Mouse (Mus musculus): ENCODE results near the gene Atl1.

DNA sequence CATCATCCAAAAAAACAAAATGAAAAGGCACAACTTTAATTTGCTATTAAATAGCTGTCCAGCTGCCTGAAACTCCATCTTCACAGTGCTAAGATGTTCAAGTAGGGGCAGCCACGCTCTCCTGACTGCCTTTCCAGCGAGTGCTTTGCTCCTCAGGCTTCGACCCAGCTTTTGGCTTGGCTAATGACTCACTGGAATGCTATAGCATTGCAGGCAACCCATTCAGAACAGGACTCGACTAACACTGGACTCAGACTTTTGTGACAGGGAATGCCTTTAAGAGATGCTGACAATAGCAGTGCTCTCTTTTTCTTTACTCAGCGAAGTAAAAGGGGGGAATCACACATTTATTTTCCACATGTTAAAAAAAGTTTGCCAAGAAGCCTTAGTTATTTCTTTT lies 119.3 kb downstream of the Atl1 start:
- no peak for TF ChIP-seq POLR2A (IDR thresholded peaks at IDR 0.05; ENCODE audit: insufficient read depth, low read length)
- TF ChIP-seq CTCF (IDR thresholded peaks at IDR 0.05; ENCODE audit: low read depth, low read length): no peak
- TF ChIP-seq EP300 (IDR thresholded peaks at IDR 0.05; ENCODE audit: insufficient read depth, low read depth, low read length): no peak

Data from ES-Bruce4 (cell line).